Mouse (Mus musculus): ENCODE data around the gene Pdzd3. TPM values are rescaled to one million over a fixed set of nuclear protein-coding genes. Genes with fewer than 3 reads are reported as not detected.
"Not testable (repeated sequence)": the region's sequence is repeated elsewhere in the genome, so short reads cannot be mapped to it uniquely, and the experiment has no call there.

The Pdzd3 gene
- under 1 TPM; 0.75 to 0.81 TPM for total RNA-seq (2021)
- long read RNA-seq, experiment 1 = 0 reads
- long read RNA-seq, experiment 2 = 0 reads

DNA sequence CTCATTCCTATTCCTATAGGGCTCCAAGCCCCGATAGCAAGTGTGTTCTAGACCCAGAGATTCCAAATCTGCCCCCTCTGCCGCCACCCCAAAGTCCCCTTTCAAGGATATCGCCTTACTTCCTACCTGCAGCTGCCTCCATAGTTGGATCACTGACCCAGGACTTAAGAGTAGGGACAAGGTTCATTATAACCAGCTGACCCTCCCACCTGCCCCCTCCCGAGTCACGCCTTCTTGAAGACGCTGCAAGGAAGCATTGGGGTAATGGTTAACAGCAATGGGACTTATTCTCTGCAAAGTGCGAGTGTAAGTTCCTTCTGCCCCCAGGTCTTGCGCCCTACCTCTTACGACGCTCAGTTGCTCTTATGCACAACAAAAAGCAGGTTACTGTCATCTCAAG is at the start of gene Pdzd3:
Gene Pdzd3 (minus strand): TSS at position 158 of the 400 bp plus-strand sequence.
- DNase-seq (ENCODE audit: low spot score in 2 of 2) = no peak

DNA sequence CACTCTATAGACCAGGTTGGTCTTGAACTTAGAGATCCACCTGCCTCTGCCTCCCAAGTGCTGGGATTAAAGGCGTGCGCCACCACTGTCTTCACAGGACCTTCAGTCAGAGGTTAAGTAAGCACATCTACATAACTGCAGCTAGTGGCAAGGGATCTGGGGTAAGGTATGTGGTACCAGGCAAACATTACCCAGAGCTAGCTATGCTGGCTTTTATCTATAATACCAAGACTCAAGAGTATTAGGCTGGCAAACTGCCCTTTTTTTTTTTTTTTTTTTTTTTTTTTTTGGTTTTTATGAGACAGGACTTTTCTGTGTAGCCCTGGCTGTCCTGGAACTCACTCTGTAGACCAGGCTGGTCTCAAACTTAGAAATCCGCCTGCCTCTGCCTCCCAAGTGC is 48.7 kb upstream of the Pdzd3 start:
- DNase-seq (ENCODE audit: low spot score in 2 of 2) = not testable (repeated sequence)

DNA sequence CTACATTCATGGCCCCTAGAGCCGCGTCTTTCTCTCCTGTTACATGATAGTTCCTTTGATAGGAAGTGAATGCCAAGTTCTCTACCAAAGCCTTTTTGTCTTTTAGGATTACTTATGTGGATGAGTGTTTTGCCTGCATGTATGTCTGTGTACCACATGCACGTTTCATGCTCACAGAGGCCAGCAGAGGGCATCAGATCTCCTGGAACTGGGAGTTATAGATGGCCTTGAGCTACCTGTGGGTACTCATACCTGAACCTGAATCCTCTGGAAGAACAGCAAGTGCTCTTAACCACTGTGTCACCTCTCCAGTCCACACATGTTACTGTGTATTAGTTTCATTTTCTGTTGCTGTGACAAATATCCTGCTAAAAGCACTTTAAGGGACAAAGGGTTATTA is 41.2 kb upstream of the Pdzd3 start:
- DNase-seq (ENCODE audit: low spot score in 2 of 2) = peak in 1 of 2 experiments; percentile 40

DNA sequence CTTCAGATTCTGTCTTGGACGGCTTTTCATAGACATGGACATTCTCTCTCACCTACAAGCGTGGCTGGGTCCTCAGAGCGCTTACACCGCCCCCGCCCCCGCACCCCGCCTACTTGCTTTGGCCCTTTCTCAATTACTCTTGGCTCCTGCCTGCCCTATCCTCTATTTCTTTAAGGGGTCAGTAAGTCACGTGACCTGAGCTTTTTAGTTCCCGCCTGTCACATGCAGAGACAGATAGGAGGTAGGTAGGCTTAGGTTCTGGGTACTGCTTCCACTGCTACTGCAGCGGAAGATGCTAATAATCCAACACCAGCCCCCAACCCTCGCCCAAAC is 37.7 kb upstream of the Pdzd3 start:
- DNase-seq (ENCODE audit: low spot score in 2 of 2) = no peak

DNA sequence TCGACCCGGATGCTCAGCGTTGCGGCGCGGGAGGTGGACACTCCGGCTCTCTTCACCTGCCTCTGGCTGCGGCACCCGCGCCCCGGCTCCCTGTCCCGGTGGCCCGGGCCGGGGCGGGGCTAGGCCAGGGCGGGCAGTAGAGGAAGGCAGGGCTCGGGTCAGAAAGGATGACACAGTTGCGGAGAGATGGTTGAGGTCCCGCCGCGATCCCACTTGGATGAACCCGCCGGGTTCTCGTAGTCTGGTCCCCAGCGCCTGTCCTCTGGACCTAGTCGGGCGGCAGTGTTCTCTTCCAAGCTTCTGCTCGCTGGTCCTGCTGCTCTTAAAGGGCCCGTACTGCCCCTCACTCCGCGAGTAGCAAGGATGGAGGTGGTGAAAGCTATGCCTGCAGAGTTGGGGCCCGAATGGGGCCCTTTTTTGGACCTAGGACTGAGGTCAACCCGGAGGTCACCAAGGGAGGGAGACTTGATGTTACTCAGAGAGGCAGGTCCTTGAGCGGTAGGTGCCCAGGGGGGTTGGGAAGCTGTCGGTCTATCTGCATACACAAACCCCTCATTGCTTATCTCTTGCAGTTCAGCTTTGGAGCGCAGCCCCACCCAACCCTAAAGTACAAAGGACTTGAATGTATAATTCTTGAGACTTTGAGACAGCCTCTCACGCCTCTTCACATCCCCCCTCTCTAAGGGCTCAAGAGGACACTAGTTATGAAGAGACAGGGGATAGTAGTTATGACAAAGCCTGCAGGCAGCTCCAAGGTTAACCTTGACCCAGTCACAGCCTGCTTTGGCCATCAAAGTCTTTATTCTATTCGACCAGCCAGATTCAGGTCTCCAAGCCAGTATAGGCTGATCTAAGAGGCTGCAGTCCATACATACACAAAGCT is 37.0 kb upstream of the Pdzd3 start, which contains the start of gene Abcg4:
Gene Abcg4 (minus strand): TSS at position 540 of the 883 bp plus-strand sequence.
- peak; percentile 39 to 54 for DNase-seq (ENCODE audit: low spot score in 2 of 2)

DNA sequence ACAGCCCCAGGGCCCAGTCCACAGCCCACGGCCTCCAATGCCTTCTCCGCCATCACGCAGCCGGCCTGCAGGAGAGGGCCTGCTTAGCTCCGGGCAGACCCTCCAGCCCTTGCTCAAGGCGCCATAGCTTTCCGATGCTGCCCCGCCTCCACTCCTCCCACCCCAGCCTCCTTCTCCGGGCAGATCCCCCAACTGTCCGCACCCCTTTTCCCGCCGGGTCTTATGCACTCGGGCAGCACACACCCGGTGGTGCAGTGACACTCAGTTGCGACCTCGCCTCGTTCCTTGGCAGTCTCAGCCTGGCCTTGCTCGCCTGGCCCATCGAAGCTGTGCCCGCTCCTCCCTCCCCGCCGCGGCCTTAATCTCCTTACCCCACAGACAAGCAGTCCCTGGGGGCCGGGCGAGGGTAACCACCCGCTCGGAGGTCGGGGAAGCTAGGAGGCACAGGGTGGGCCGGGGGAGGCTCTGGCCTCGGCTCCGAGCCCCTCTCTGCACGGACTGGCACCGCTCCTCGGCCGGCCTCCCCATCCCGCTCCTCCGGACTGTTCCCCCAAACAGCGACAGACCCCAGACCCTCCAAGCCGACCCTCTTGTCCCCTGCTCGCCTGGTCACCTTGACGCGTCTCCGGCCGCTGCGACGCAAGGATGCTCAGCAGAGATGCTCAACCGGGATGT is 36.3 kb upstream of the Pdzd3 start:
- DNase-seq (ENCODE audit: low spot score in 2 of 2) = peak in 1 of 2 experiments; percentile 38

DNA sequence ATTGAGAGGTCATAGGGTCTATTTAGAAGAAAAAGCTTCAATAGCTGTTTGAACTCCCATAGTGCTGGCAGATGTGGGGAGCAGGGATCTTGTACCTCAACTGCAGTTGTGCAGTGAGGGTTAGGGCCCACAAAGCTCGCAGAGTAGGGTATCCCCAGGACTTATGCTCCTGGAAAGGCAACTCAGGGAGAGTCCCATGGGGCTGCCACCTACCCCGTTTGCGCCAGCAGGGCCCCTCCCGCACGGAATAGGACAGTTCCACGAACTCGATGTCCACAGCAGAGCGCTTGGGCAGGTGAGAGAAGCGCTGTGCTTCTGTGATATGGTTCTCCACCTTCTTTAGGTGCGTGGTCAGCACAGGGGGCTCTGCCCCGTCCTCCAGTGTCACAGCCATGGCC is 35.7 kb upstream of the Pdzd3 start:
- no peak for DNase-seq (ENCODE audit: low spot score in 2 of 2)

DNA sequence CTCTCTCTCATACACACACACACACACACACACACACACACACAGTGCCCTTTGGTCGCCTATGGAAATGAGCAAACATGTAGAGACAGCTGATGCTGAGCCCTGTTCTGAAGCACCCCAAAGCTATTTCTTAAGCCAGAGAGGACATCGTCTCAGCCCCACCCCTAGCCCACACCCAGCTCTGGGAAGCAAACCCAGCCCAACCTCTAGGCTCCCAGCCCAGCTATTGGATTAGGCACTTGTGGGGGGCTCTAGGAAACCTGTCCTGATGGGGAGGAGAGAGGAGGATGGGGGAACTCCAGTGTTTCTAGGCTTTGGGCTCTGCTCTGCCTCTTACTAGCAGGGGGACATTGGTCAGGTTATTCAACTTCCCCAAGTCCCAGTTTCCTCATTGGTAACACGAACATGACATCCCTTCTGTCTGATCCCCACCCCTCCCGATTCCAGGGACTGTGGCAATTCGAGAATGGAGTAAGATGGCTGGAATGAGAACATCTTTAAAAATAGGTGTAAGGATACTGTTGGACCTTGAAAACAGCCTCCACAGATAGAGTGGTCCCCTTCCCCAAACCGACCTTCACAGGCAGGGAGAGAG is 35.1 kb upstream of the Pdzd3 start:
- DNase-seq (ENCODE audit: low spot score in 2 of 2) = no peak

DNA sequence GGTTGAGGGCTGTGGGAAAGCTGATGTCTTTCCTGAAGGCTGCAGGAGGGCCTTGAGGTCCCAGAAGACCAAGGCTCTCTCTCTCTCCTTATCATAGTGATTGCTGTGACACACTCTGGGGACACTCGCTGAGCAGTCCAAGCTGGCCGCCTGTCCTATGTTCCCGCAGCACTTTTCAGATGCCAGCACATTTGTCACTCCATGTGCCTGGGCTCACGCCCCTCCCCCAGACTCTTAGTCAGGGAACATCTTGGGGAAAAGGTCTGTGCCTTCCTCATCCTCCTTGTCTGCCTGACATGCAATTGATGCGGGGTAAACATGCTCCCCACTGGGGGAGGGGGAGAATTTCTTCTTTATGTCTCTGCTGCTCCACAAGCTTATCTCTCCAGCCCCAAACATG is 31.9 kb upstream of the Pdzd3 start:
- DNase-seq (ENCODE audit: low spot score in 2 of 2) = no peak

DNA sequence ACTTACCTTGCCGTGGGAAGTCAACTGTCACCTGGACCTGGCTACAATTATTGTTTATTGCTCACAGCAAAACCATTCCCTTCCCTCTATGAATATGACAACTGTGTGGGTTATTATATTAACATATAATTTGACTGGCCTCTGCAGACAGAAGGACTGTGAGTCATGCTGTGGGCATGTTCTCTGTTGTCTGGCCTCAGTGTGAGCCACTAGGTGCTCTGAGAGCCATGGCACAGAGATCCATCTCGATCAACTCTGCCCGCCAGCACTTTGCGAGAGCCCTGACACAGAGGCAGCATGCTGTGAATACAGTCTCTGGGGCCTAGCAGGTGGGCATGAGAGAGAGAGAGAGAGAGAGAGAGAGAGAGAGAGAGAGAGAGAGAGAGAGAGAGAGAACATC is 18.7 kb upstream of the Pdzd3 start:
- DNase-seq (ENCODE audit: low spot score in 2 of 2) = no peak

DNA sequence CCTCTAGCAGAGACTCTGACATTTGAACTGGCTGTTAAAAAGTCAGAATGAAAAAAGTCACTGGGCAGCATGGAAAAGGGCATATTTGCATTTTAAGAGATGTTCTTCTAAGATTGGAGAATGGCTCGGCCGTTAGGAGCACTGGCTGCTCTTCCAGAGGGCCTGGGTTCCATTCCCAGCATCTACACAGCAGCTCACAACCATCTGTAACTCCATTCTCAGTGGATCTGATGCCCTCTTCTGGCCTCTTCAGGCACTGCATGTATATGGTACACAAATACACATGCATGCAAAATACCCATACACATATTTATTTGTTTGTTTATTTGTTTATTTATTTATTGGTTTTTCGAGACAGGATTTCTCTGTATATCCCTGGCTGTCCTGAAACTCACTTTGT is 17.8 kb upstream of the Pdzd3 start:
- DNase-seq (ENCODE audit: low spot score in 2 of 2) = no peak

DNA sequence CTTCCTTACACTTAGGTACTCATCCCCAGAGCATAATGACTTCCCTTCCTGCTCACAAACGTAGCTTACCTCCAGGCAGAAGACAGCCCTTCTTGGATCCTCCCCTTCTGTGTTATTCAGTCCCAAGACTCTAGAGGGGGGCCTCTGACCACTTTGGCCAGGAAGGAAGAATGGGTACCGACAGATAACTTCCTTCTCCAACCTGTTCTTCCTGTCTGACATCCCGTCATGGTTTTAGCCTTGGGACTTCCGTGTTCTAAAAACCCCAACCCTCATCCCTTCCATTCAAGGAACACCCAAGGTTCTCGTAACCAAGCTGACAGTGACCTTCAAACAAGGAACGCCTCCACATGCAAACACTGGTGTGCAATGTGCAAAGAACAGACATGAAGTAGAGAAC is 17.2 kb upstream of the Pdzd3 start, which contains the start of gene Nlrx1:
Gene Nlrx1 (minus strand): TSS at position 168 of the 400 bp plus-strand sequence.
- DNase-seq (ENCODE audit: low spot score in 2 of 2) = no peak

DNA sequence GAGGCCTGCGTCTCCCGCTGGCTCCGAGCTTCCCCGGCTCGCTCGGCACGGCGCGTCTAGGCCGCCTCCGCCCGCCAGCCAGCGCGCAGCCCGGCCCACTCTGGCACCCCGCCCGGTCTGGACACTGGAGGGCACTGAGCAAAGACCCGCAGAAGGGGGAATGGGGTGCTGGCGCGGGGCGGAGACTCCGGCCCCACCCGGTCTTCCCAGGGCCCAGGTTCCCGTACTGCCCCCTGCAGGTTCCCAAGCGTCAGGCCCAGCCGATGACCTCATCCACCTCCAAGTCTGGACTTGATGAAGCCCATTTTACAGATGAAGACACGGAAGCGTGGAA is 16.7 kb upstream of the Pdzd3 start:
- DNase-seq (ENCODE audit: low spot score in 2 of 2) = peak; percentile 81

DNA sequence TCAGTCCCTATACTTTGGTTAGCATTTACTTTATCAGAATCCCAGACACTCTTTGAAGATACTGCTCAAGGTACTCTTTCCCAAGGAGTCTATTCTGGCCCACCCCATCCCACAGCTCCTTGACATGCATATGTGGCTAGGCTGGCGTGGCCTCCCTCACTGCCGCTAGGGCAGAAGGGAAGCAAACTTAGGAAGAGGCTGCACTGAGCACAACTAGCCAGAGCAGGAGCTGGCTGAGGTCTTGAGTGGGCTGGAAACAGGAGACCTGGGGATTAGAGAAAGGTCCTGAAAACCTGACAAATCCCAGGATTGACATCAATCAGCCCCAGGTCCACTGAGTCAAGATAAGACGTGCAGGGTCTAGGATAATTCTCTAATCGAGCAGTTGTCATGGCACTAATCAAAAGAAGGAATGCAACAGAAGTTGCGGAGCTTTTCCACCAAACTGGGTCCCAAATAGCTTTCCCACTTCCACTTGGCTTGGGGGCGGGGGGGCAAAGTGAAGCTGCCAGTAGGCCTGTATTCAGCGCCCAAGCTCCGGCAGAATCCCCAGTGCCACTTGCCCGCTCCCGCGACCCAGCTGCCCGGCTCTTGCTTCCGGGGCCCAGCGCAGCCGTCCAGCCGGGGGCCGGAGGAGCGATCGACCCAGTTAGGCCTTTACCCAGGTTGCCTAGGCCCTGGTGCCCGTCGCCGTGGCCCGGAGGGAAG is 16.2 kb upstream of the Pdzd3 start:
- no peak for DNase-seq (ENCODE audit: low spot score in 2 of 2)

DNA sequence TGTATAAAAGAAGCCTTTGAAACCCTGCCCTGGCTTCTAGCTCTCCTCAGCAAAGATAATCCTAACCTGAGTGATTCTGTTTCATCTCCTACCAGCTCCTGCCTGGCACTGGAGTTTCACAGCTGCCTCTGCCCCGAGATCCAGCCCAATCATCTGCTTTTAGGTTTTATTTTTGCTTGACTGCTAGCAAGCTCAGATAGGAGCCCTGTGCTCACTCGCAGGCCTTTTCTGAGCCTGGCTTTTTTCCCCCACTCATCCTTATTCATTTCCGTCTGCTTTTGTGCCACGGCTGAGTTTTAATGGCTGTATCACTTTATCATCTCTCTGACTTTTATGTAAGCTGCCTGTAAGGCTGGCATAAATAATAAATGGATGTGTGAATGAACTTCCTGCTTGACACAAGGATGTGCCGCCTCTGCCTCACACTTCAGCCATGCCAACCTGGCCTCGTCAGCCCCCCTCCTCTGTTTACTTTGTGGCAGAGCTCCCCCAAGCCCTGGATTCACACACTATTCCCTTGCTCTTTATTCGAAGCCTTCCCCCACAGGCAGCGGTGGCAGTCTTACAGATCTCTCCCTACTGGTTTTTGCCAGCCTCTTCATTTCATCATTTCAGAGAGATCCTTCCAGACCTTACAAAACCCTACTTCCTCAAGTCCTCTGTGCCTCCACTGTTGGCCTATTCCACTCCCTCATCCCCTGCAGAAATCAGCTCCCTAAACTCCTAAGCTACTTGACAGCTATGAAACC is 15.4 kb upstream of the Pdzd3 start:
- peak; percentile 35 to 49 for DNase-seq (ENCODE audit: low spot score in 2 of 2)

DNA sequence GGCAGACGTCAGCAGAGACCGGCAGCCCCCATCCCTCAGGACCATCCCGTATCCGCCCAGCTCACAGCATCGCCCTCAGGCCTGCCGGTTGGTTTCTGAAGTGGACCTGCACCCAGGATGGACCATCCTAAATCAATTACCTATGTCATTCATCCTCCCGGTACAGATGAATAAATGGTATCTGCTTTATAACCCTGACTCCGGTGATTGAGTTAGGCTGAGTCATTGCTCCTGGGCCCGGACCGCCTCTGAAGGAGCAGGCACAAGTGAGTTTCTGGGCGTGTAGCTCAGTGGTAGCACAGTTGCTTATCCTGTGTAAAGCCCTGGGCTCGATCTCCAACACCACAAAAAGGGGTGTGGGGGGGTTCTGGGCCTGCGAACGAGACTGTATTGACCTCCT is 10.1 kb upstream of the Pdzd3 start:
- DNase-seq (ENCODE audit: low spot score in 2 of 2) = no peak

DNA sequence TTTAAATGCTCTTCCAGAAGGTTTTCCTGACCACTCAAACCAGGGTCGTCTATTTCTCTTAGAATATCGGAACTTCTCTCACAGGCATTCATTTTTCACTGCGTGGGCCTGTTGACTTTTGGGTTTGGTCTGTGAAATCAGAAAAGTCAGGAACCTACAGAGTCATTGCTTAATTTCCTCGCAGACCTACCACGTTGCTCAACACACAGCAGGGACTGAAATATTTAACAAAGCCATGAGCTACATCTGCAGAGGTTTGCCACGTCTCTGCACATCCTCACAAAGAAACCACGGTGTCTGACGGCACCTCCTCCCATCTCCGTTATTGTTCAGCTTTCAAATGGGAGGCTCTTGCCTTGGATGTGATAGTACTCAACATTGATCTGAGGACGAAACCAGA is 7.7 kb upstream of the Pdzd3 start:
- DNase-seq (ENCODE audit: low spot score in 2 of 2) = no peak

DNA sequence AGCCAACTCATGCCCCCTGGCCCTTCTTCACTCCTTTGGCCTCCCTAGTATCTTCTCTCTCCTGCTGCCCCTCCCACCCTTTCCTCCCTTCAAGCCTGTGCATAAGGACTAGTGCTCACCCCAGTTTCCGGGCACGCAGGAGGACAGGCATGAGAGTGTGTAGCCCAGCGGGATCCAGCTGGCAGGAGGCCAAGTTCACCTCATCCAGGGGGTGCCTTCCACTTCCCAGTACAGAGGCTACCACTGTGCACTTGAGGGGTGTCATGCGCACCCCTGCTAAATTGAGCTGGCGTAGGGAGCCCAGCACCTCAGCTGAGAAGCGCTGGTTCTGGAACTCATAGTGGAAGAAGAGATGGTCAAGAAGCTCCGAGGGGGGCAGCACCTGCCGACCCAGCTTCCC is 4.9 kb upstream of the Pdzd3 start:
- DNase-seq (ENCODE audit: low spot score in 2 of 2) = no peak

DNA sequence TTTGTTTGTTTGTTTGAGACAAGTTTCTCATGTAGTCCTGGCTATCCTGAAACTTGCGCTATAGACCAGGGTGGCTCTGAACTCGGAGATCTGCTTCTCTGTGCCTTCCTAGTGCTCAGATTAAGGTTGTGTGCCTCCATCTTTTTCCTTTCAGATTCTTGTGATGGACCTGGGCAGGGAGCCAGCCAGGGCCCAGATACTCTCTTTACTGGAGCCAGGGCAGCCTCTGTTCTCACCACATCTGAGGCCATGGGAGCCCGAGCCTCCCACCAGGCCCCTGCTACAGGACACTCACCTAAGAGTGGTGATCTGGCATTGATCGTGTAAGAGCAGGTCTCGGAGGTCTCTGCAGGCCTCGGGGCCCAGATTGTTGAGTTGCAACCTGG is 3.9 kb upstream of the Pdzd3 start:
- DNase-seq (ENCODE audit: low spot score in 2 of 2) = no peak

DNA sequence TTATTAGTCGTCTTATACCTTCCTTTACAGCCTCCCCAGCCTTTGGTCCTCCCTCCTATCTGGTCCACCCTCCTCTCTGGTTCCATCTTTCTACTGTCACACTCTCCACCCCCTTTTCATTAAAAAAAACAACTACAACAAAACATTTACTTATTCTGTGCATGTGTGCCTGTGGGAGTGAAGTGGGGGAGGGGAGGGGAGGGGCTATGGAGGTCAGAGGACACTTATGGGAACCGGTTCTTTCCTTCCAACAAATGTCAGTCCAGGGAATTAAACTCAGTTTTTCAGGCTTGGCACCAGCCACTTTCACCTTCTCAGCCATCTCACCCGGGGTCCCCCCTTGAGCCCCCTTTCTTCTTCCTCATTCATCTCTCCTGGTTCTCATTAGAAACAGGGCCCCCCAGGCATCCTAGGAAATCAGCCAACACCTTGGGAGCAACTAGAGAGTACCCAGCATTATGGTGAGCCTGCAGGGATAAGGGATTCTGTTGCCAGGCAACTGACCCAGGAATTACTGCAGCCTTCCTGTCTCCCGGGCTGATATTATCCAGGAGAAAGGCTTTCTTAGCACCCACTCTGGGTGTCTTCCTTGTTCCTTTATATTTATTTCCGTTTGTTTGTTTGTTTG is 3.4 kb upstream of the Pdzd3 start:
- DNase-seq (ENCODE audit: low spot score in 2 of 2) = no peak

All from left cerebral cortex, adult 18-20 months (tissue).